Mouse (Mus musculus) hematopoietic stem cell, adult 5-6 weeks (primary cell): ENCODE measurements around the gene Katnb1. TPM values are rescaled to one million over a fixed set of nuclear protein-coding genes. Genes with fewer than 3 reads are reported as not detected.

ENCODE experiments used
- ATAC-seq, 2 experiments: fragments of 125-278 bp in 1 of 2; replicated peaks in 1 of 2; 2 replicates each; pipeline ENCODE4 v1.8.0; 2016 to 2017; ENCODE audit warnings: inconsistent platforms in 2 of 2, mild to moderate bottlenecking in 2 of 2, moderate number of reproducible peaks in 2 of 2, low read depth in 1 of 2, moderate TSS enrichment in 1 of 2; ENCODE audit not compliant: low FRiP score in 2 of 2, poor library complexity in 2 of 2, severe bottlenecking in 2 of 2, insufficient read depth in 1 of 2, low TSS enrichment in 1 of 2
- total RNA-seq: library from RNA; stranded (forward); fragments of 172-1452, 232-1000 nt; gene quantifications from 2 replicates; pipeline ENCODE4 v1.2.3, GENCODE M21; 2017

Katnb1 gene
- total RNA-seq, 1 experiment from 2014 or later, result 15.4 TPM

DNA sequence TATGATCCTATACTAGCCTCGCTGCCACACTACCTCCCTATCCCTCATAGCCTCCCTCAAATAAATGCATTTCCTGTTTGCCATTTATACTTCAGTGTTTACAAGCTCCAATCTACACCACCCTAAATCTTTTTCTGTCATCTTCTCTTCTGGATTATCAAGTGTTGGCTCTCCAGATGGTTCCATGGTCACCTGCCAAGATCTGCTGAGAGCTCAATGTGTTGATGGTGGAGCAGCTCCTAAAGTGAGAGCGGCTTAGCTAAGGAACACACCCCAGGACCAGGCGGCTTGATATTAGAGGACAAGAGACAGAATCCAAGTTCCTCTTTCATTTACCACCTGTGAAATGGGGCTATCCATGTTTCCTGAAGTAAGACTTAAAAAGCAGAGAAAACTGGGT, 2.9 kb upstream of the Katnb1 start:
- no peak for ATAC-seq

DNA sequence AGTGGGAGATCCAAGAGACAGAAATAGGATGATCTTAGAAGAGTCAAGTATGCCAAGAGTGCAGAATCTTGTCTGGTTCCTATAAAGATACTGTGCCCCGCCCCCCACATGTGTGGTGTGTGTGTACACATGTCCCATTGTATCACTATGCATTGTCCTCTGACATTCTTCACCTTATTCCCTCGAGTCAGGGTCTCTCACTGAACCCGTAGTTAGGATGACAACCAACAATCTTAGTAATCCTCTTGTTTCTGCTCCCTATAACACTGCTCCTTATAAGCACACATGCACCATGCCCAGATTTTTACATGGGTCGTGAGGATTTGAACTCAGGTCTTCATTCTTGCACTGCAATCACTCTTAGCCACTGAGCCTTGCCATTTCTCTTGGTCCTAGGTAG, 1.7 kb upstream of the Katnb1 start:
- no peak for ATAC-seq

DNA sequence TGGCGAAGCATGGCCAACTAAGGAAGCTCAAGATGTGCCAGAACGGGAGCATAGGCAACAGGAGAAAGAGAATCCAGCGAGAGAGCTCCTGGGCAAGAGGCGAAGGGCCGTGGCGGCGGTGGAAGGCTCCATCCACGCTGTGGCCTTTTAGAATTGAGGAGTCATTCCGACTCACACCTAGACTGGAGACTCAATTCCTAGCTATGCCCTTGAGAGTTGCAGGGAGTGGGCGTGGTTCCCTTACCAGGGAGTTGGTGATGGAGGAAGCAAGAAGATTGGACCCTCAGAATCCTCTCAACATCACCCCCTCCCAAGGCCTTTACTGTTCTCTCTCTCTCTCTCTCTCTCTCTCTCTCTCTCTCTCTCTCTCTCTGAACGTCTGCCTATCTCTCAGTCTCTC, 664 bp downstream of the Katnb1 start:
- ATAC-seq, result no peak

DNA sequence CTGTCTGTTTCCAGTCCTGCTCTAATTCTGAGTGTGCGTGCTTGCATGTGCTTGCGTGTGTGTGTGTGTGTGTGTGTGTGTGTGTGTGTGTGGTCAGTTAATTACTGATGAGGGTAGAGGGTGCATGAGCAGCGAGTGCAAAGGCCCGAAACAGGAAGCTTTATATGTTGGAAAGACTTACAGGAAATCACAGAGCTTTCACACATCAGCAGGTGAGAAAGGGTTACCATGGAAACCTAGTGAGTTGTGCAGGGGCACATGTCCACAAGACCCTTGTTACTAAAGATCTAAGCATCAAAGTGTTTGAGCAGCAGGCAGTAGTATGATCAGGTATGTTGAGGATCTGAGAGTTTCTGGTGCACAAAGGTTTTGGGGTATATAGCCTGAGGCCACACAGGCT, 3.3 kb downstream of the Katnb1 start:
- ATAC-seq, result no peak

DNA sequence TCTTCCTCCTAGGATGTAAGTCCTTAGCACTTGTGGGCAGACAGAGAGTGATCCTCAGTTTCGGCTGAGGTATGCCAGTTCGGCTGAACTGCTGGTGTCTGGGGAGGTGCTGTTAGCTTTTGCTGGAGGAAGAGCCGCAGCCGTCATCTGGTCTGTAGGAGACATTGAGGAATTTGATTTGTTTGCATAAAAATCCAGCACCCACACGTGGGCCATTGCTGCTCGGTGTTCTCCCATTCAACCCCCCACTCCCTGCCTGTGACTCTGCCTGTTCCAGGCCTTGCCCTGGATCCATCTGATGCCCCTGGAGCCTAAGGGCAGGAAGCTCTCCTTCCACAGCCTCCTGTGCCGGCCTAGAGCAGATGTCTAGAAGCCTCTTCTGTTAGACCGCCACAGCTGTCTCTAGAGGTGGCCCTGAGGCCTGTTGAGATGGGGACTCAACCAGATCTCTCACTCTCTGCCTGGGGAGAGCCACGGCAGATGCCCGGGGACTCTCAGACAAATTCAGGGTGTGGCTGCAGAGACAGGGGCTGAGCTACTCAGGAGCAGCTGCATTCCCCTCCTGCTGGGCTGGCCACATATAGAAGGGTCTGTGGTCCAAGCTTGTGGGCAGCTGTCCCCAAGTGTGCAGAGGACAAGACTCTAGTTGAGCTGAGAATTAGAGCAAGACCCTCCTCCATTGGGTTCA, 3.9 kb downstream of the Katnb1 start:
- ATAC-seq, result no peak

DNA sequence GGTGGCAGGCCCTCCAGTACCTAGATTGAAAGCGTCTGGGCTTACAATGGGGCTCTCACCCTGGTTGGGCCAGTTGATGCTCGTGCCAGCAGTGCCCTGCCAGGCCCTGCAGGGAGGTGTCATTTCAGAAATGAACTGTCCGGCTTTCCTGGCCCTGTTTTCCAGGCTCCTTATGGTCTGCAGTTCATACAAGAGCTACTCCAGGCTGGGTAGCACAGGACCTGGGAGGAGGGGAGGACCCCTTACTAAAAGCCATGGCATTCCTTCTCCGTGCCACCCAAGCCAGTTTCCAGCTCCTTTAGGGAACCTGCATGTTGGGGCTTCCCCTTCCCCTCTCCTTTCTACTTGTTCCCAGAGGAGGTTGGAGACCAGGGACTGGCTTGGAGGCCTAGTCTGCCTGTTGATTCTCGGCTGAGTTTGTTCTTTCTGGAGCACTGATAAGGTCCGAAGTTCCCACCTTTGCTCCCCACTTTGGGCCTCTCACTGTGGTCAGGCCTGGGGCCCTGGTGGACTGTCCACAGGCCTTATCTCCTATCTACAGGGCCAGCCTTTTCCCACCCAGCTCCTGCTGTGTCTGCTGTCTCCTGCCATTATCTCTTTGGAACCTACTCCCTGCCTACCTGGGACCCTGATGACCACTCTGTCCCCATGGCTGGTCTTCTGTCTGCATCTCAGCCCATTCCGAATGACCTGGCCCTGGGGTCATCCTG, 4.6 kb downstream of the Katnb1 start:
- no peak for ATAC-seq

DNA sequence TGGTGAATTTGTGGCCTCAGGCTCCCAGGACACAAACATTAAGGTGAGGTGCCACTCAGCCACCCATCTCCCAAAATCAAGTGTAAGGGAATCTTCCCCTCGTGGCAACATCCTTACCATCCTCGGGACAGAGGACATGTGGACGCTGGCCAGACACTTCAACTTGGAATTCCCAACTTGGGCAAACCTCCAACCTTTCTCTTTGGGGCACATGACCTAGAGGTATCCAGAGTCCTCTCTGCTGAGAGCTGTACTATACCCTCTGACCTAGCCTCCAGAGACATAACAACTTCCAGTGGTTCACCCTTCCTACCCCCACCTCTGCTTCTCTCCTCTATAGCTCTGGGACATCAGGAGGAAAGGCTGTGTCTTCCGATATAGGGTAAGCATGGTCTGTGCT, 12.6 kb downstream of the Katnb1 start:
- no peak for ATAC-seq

DNA sequence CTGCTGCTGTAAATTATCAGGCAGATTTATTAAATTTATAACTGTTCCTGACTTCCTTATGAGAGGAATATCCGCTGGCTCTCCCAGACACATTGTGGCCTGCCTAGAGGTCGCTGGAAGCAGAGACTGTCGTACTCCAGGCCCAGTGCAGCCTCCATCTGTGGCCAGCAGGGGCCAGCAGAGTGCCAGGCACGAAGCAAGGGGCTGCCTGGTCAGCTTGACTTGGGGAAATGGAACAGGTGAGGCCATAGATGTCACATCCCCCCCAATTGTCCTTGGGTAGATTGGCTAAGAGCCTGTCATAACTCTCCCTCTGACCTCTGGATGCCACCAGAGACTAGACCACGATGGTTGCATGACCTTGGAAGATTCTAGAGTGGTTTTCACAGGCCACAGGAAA, 18.0 kb downstream of the Katnb1 start:
- ATAC-seq, result peak; percentile 47 to 57

DNA sequence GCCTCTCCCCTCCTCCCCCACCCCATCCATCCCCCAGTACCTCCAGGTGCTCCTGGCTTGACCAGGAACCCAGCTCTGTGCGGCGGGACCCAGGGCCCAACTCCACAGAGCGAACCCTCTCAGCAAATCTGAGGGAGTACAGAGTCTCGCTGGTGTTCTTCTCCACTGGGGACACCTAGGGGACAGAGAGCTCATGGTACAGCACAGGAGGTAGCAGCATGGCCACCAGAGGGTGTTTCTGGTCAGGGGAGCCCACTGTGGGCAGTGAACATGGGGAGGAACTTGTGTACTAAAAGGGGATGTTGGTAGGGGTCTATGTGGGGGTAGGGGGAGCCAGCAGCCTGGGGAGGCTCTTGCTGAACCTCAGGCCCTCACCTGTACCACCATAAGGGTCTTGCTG, 21.0 kb downstream of the Katnb1 start:
- ATAC-seq, result no peak

DNA sequence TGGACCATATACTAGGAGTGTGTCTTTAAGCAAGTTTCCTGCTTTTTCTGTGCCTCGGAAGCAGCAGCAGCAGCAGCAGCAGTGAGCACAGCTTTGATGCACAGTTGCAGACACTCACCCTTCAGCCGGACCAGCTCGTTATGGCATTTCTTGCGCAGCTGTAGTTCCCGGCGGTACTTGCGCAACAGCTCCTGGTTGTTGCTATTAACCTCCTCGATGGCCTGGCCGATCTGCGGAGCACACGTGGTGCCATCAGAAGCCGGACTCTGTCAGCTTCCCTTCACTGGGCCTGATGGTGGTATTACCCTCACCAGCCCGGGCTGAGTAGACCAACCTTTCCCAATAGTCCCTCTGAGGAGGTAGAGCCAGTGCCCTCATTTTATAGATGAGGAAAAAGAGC, 26.3 kb downstream of the Katnb1 start:
- ATAC-seq, result no peak; a peak in 1 of 4 replicates

DNA sequence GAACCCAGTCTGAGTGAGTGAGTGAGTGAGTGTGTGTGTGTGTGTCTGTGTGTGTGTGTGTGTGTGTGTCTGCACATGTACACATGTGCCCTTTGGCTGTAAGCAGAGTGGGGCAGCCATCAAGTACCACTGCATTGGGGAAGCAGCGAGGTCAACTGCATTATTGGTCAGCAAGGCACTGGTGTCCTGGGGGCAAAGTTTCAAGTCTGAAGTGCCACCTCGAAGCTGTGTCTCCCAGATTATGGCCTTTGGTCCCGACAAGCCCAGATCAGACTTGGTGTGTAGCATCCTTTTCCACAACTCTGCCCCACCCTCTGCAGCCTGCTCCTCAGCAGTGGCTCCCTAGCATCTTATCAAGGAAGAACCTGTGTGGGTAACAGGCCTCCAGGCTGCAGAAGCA, 31.6 kb downstream of the Katnb1 start:
- ATAC-seq, result no peak

DNA sequence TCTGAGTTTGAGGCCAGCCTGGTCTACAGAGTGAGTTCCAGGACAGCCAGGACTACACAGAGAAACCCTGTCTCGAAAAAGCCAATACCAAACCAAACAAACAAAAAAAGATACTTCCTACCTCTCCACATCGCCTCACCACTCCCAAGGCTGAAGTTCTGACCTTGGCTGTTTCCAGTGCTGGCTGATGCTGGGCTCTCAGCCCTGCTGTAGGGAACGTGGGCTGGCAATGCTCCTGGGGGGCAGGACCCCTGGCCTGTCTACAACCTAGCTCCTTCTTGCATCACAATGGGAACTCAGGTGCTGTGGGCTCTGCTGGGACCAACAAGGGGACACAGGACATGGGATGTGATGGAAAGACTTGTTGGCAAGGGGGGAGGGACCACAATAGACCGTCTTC, 32.1 kb downstream of the Katnb1 start:
- no peak for ATAC-seq

DNA sequence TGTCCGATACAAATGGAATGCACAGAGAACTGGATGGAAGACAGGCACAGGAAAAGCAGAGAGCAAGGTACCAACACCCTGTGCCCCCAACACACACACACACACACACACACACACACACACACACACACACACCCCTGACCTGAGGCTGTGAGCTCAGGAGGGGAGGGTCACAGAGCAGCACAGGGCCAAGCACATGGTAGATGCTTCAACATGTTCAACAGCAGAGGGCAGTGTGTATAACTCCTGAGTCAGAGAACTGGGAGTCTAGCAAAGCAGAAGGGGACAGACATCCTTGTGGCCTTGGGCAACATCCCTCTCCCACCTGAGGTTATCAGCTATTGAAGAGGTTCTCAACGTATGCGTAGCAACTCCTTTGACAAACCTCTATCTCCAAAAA, 32.8 kb downstream of the Katnb1 start:
- ATAC-seq, result peak; percentile 71 to 81

DNA sequence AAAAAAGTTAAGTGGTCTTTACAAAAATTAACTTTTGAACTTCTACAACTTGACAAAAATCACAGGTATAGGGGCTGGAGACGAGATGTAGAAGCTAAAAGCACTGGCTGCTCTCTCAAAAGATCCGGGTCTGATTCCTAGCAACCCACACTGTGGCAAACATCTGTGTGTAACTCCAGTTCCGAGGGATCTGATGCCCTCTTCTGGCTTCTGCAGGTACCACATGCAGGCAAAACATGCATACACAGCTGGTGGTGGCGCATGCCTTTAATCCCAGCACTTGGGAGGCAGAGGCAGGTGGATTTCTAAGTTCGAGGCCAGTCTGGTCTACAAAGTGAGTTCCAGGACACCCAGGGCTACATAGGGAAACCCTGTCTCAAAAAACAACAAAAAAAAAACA, 42.5 kb downstream of the Katnb1 start:
- no peak for ATAC-seq

DNA sequence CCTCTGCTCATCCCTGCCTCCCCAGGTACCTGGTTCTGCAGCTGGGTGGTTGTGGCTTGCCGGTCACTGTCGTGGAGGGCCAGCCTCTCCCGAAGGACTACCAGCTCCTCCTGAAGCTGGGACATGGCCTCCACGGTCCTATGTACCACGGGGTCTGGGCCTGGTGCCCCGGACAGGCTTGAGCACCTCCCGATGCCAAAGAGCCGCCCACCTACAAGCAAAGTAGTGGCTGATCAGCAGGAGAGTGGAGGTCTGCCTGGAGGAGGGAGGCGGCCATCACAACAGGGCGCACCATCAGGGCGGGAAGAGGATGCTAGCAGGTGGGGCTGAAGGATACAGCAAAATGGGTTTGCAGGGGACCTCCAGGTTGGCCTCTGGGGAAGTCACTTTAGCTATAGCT, 45.5 kb downstream of the Katnb1 start:
- ATAC-seq, result no peak

DNA sequence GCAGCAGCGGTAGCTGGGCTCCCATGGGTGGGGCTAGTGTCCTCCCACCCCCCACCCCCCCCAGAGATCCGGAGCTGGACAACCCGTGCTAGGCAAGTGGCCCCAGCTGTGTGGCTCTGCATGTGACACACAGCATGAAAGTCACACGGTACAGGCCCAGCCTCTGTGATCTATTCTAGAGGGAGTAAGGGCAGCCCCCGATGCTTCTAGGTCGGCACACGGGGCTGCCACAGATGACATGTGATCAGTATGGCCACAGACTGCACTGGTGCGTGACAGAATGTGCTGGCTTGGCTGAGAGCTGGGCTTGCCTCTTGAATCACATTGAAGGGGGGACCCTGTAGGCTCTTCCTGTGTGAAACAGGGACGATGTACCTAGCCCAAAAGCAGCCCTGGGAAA, 46.7 kb downstream of the Katnb1 start:
- ATAC-seq, result no peak

DNA sequence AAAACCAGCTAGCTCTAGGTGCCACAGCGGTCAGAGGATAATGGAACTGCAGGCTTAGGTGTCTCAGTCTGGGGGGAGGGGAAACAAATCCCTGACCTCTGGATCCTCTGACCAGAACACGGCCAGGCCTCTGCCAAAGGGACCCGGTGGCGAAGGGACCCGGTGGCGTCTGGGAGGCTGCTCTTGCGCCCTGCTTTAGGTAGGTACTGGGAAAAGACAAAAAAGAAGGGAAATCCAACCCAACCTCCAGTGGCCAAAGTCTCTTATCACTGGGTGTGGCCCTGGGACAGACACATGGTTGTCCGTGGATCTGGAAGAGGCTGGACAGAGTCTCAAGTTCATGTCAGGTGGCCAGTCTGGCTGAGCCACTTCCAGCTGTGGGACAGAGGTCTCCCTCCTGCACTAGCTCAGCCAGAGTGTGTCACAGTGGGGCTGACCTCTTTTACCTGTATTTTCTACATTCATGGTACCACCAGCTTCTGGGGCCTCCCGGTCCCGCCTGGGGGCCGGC, 47.8 kb downstream of the Katnb1 start:
- ATAC-seq, result no peak

DNA sequence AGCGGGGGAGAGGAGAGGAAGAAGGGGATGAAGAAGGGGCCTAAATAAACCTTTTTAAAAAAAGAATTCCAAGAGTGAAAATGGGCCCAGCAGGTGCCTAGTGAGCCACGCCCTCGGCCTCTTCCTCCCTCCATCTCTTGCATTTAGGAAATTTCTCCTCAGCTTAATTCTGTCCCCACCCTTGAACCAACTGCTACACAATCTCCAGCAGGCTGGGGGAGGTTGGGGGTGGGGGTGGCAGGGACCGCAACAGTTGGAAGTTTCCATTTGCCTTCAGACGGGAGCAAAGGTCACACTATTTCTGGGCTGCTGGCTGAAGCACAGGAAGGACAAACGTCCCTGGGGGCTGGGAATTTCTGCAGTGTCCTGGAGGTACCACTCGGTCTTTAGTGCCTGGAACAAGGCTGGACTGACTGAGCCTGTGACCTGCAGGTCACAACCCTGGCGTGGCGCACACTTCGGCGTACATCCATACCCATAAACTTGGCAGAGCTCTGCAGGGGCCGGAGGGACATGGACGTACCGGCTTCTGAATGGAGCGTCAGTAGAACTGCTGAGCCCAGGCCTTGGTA, 50.1 kb downstream of the Katnb1 start:
- no peak for ATAC-seq

DNA sequence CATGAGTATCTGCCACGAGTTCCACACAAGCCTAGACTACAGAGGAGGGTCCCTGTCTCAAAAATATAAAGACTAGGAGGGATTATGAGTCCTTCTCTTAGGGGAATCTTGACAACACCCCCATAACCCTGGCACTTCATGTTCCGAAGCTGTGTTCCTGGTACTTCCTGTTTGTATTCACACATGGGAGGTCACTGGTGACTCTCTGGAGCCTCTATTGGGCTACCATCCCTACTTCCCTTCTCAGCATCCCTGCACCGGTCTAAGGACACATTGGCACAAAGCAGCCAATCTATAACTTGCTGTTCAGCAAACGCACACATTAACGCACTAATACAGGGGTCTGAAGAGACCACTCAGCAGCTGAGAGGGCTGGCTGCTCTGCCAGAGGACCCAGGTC, 51.0 kb downstream of the Katnb1 start:
- ATAC-seq, result no peak
